8 mouse cellular contexts compared by ENCODE assay signal in the genomic region with DNA sequence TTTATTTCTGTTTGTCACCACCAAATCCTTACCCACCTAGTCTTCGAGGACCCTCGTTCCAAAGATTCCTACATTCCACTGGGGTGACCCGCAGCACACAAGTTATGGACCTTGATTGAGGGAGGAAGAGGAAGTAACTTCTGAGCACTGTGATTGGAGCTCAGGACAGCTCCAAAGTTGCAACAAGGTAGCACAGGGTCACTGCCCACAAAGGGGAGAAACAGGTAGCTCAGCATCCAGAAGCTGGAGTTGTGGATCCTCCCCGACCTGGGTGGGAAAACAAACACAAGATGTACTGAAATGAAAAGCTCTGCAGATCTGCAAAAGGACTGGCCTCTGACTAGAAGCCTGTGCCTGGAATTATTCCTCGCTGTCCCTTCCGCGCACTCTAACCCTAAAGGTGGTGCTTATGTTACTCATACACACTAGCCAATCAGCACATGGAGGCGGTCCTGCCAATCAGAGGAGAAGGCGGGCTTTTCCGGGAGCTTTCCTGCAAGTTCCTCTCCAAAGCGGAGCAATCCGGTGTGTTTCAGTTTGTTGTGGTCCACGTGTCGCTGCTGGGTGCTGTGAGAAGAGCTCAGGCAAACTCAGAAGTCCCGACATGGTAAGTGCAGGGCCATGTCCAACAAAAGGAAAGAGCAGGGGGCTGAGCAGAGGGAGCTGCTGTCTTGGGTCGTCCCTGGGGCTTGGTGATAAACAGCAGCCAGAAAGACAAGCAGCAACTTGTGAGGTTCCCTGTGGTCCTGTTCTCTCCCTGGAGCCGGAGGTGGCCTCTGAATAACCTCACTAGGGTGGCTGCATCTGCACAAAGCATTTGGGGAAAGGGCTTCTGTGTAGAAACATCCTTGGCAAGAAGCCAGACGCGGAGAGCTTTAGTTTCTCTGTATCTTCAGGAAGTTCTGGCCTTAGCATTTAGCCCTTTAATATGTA. TPM values are rescaled to one million over a fixed set of nuclear protein-coding genes. Genes with fewer than 3 reads are reported as not detected.
DNase-seq lines count a peak whose midpoint lies in the region; ATAC-seq and TF ChIP-seq lines count a peak whose summit lies in the region.
"Not testable (repeated sequence)": the region's sequence is repeated elsewhere in the genome, so short reads cannot be mapped to it uniquely, and the experiment has no call there.

No protein-coding gene starts in this region.

- peak overlapping the region; percentile 84 for H3K4me3 ChIP-seq in E14TG2a.4 (replicated peaks; ENCODE audit: low read length)
- peak overlapping the region; percentile 50 for H3K4me3 ChIP-seq in forebrain, embryonic 12.5 days (replicated peaks)
- peak overlapping the region; percentile 59 for H3K4me3 ChIP-seq in heart, postnatal 0 days (ENCODE audit: low read depth, low read length)
- peak overlapping the region; percentile 67 for H3K4me3 ChIP-seq in liver, embryonic 16.5 days (ENCODE audit: low read depth, low read length)
- H3K4me3 ChIP-seq in neural tube, embryonic 13.5 days: peak overlapping the region; percentile 54
- peak overlapping the region; percentile 89 for H3K4me3 ChIP-seq in testis, adult 2 months (ENCODE audit: control insufficient read depth, low read depth, low read length)

- TF ChIP-seq EP300 in heart, postnatal 0 days (IDR thresholded peaks at IDR 0.05; ENCODE audit: low read depth): not testable (repeated sequence)

- peak overlapping the region; percentile 54 for H3K4me2 ChIP-seq in forebrain, embryonic 12.5 days
- H3K4me2 ChIP-seq in heart, postnatal 0 days (ENCODE audit: low read depth, low read length): peak overlapping the region; percentile 59
- H3K4me2 ChIP-seq in liver, embryonic 16.5 days (ENCODE audit: low read depth, low read length): peak overlapping the region; percentile 63
- H3K4me2 ChIP-seq in neural tube, embryonic 13.5 days: peak overlapping the region; percentile 61

- peak; percentile 78 for DNase-seq in c-Kit-positive CD71-positive TER-119-positive erythroid progenitor cells, embryonic 14.5 days (ENCODE audit: low spot score)
- DNase-seq in heart, postnatal 0 days (ENCODE audit: low spot score): peak; percentile 85
- peak; percentile 95 for DNase-seq in kidney, postnatal 4 days

- TF ChIP-seq CTCF in E14TG2a.4 (conservative IDR thresholded peaks at IDR 0.05; ENCODE audit: low read length); heart, postnatal 0 days (IDR thresholded peaks at IDR 0.05; ENCODE audit: low read depth); testis, adult 2 months (IDR thresholded peaks at IDR 0.05; ENCODE audit: control insufficient read depth, insufficient read depth, insufficient replicate concordance, low read depth, low read length): not testable (repeated sequence)

- peaks cover 30% of the 10 kb centered on the region for H3K36me3 ChIP-seq in E14TG2a.4 (ENCODE audit: insufficient read depth, low read length)
- not testable (repeated sequence) for H3K36me3 ChIP-seq in forebrain, embryonic 12.5 days (replicated peaks); heart, postnatal 0 days (replicated peaks; ENCODE audit: control insufficient read depth, insufficient read depth, low read length); liver, embryonic 16.5 days (ENCODE audit: control insufficient read depth, insufficient read depth); neural tube, embryonic 13.5 days; testis, adult 2 months (ENCODE audit: control insufficient read depth, insufficient read depth, low read length)

- H3K27me3 ChIP-seq in E14TG2a.4 (ENCODE audit: insufficient read depth, low read length); forebrain, embryonic 12.5 days; heart, postnatal 0 days (ENCODE audit: control insufficient read depth, insufficient read depth, low read length); liver, embryonic 16.5 days (ENCODE audit: control insufficient read depth, insufficient read depth, low read depth, low read length); neural tube, embryonic 13.5 days; testis, adult 2 months (ENCODE audit: control insufficient read depth, insufficient read depth, low read length): not testable (repeated sequence)

- H3K9ac ChIP-seq in forebrain, embryonic 12.5 days: peak overlapping the region; percentile 56
- peak overlapping the region; percentile 55 for H3K9ac ChIP-seq in heart, postnatal 0 days (replicated peaks; ENCODE audit: low read depth, low read length)
- H3K9ac ChIP-seq in liver, embryonic 16.5 days (ENCODE audit: low read depth, low read length): peak overlapping the region; percentile 56
- H3K9ac ChIP-seq in neural tube, embryonic 13.5 days: peak overlapping the region; percentile 69

- TF ChIP-seq POLR2A in testis, adult 2 months (IDR thresholded peaks at IDR 0.05; ENCODE audit: control insufficient read depth, low read depth, low read length): not testable (repeated sequence)

- H3K4me1 ChIP-seq in E14TG2a.4 (replicated peaks; ENCODE audit: low read depth, low read length): peaks cover 31% of the 10 kb centered on the region
- not testable (repeated sequence) for H3K4me1 ChIP-seq in forebrain, embryonic 12.5 days; heart, postnatal 0 days (ENCODE audit: control insufficient read depth, insufficient read depth); liver, embryonic 16.5 days (ENCODE audit: control insufficient read depth, low read depth, low read length); neural tube, embryonic 13.5 days (replicated peaks); testis, adult 2 months (ENCODE audit: control insufficient read depth, insufficient read depth, low read length)

- WGBS in forebrain, embryonic 12.5 days: 15% methylated on average over 19 of the region's 19 CpGs
- whole genome bisulfite sequencing in heart, postnatal 0 days: 9% methylated on average over 19 of the region's 19 CpGs
- 8% methylated on average over 19 of the region's 19 CpGs for WGBS in liver, embryonic 16.5 days (ENCODE audit: insufficient replicate concordance)
- WGBS in neural tube, embryonic 13.5 days: 13% methylated on average over 19 of the region's 19 CpGs

- H3K9me3 ChIP-seq in E14TG2a.4 (ENCODE audit: low read length); forebrain, embryonic 12.5 days; heart, postnatal 0 days (replicated peaks; ENCODE audit: control insufficient read depth, low read length); liver, embryonic 16.5 days (replicated peaks; ENCODE audit: control insufficient read depth, low read length); neural tube, embryonic 13.5 days: not testable (repeated sequence)

- ATAC-seq in forebrain, embryonic 12.5 days (ENCODE audit: low FRiP score): peak; percentile 98
- peak; percentile 98 for ATAC-seq in heart, postnatal 0 days (ENCODE audit: insufficient read depth, low read depth)
- peak; percentile 98 for ATAC-seq in liver, embryonic 16.5 days (ENCODE audit: low read depth)
- ATAC-seq in neural tube, embryonic 13.5 days (ENCODE audit: low read depth): peak; percentile 99

- H3K27ac ChIP-seq in forebrain, embryonic 12.5 days: not testable (repeated sequence)
- H3K27ac ChIP-seq in heart, postnatal 0 days (ENCODE audit: low read depth): peak overlapping the region; percentile 80
- peak overlapping the region; percentile 14; the same call in 1 of the 2 replicates for H3K27ac ChIP-seq in liver, embryonic 16.5 days (ENCODE audit: low read length)
- peak overlapping the region; percentile 61; the same call in 1 of the 2 replicates for H3K27ac ChIP-seq in neural tube, embryonic 13.5 days (replicated peaks)
- peak overlapping the region; percentile 42; the same call in 1 of the 2 replicates for H3K27ac ChIP-seq in testis, adult 2 months (ENCODE audit: control insufficient read depth, insufficient read depth, low read depth, low read length)

RNA-seq across cellular contexts. Expression of a gene that starts 12.3 kb away (rescaled TPM):
- polyA plus RNA-seq in forebrain, embryonic 12.5 days (2016; fragmentation: Nextera tagmentation; extraction: Ambion mirVana): 3.3 TPM in 1 of 2 replicates, not detected in the other
- not detected in 2 replicates for total RNA-seq in heart, postnatal 0 days (2014; rRNA removed; ENCODE audit: low replicate concordance)
- 0.67 and 1.2 TPM in 2 replicates for polyA plus RNA-seq in heart, postnatal 0 days (2015; fragmentation: Nextera tagmentation; extraction: Ambion mirVana)
- 0.53 TPM in 1 of 2 replicates, not detected in the other for polyA plus RNA-seq in liver, embryonic 16.5 days (2015; fragmentation: Nextera tagmentation; extraction: Ambion mirVana)
- 2.3 and 2.7 TPM in 2 replicates for polyA plus RNA-seq in neural tube, embryonic 13.5 days (2015; fragmentation: Nextera tagmentation; extraction: Ambion mirVana)
- not detected in 2 replicates for polyA plus RNA-seq in testis, adult 2 months (2012; rRNA removed)

RNA-seq across cellular contexts. Expression of a gene that starts 51.3 kb away (rescaled TPM):
- polyA plus RNA-seq in forebrain, embryonic 12.5 days (2016; fragmentation: Nextera tagmentation; extraction: Ambion mirVana): 12.2 and 13.1 TPM in 2 replicates
- 10.7 TPM in 1 of 2 replicates, not detected in the other for total RNA-seq in heart, postnatal 0 days (2014; rRNA removed; ENCODE audit: low replicate concordance)
- 2.9 and 3.6 TPM in 2 replicates for polyA plus RNA-seq in heart, postnatal 0 days (2015; fragmentation: Nextera tagmentation; extraction: Ambion mirVana)
- polyA plus RNA-seq in liver, embryonic 16.5 days (2015; fragmentation: Nextera tagmentation; extraction: Ambion mirVana): 0.59 and 1.1 TPM in 2 replicates
- polyA plus RNA-seq in neural tube, embryonic 13.5 days (2015; fragmentation: Nextera tagmentation; extraction: Ambion mirVana): 14.6 and 18.2 TPM in 2 replicates
- polyA plus RNA-seq in testis, adult 2 months (2012; rRNA removed): 0.90 and 1.3 TPM in 2 replicates

RNA-seq across cellular contexts. Expression of a gene that starts 53.9 kb away (rescaled TPM):
- polyA plus RNA-seq in forebrain, embryonic 12.5 days (2016; fragmentation: Nextera tagmentation; extraction: Ambion mirVana): not detected in 2 replicates
- total RNA-seq in heart, postnatal 0 days (2014; rRNA removed; ENCODE audit: low replicate concordance): not detected in 2 replicates
- not detected in 2 replicates for polyA plus RNA-seq in heart, postnatal 0 days (2015; fragmentation: Nextera tagmentation; extraction: Ambion mirVana)
- polyA plus RNA-seq in liver, embryonic 16.5 days (2015; fragmentation: Nextera tagmentation; extraction: Ambion mirVana): not detected in 2 replicates
- not detected in 2 replicates for polyA plus RNA-seq in neural tube, embryonic 13.5 days (2015; fragmentation: Nextera tagmentation; extraction: Ambion mirVana)
- 0.04 and 0.07 TPM in 2 replicates for polyA plus RNA-seq in testis, adult 2 months (2012; rRNA removed)

RNA-seq across cellular contexts. Expression of a gene that starts 55.8 kb away (rescaled TPM):
- polyA plus RNA-seq in forebrain, embryonic 12.5 days (2016; fragmentation: Nextera tagmentation; extraction: Ambion mirVana): 3.3 and 3.4 TPM in 2 replicates
- not detected in 2 replicates for total RNA-seq in heart, postnatal 0 days (2014; rRNA removed; ENCODE audit: low replicate concordance)
- polyA plus RNA-seq in heart, postnatal 0 days (2015; fragmentation: Nextera tagmentation; extraction: Ambion mirVana): 1.4 and 1.5 TPM in 2 replicates
- 0.81 and 1.1 TPM in 2 replicates for polyA plus RNA-seq in liver, embryonic 16.5 days (2015; fragmentation: Nextera tagmentation; extraction: Ambion mirVana)
- 2.9 and 4.7 TPM in 2 replicates for polyA plus RNA-seq in neural tube, embryonic 13.5 days (2015; fragmentation: Nextera tagmentation; extraction: Ambion mirVana)
- polyA plus RNA-seq in testis, adult 2 months (2012; rRNA removed): 0.14 TPM in 1 of 2 replicates, not detected in the other
